Mouse (Mus musculus) MN1 (cell line): Measurements from ENCODE around the gene Phactr1.

Experiments used
- DNase-seq: peaks from one replicate; pipeline ENCODE4 v3.0.0-alpha.2; 2016; ENCODE audit warnings: low spot score

Phactr1 gene

GRCm38 (mm10) chr13:42680391-42680994 lies at the start of gene Phactr1:
TSS of gene Phactr1 (plus strand) at chr13:42680623.
- no peak for DNase-seq

- DNase-seq: no peak
These were observed 45.5 kb upstream of the Phactr1 start for GRCm38 (mm10) chr13:42634908-42635307.

- no peak for DNase-seq
These were observed 30.2 kb upstream of the Phactr1 start for GRCm38 (mm10) chr13:42650228-42650627.

GRCm38 (mm10) chr13:42656643-42657315 lies 23.6 kb upstream of the Phactr1 start:
- DNase-seq: no peak

GRCm38 (mm10) chr13:42671651-42672290 lies 8.7 kb upstream of the Phactr1 start:
- no peak for DNase-seq

- DNase-seq: no peak
These were observed 876 bp downstream of the Phactr1 start for GRCm38 (mm10) chr13:42681299-42681698.

GRCm38 (mm10) chr13:42684181-42684580 lies 3.8 kb downstream of the Phactr1 start:
- DNase-seq: no peak

- DNase-seq: no peak
These were observed 11.8 kb downstream of the Phactr1 start for GRCm38 (mm10) chr13:42692233-42692632.

- no peak for DNase-seq
These were observed 16.2 kb downstream of the Phactr1 start for GRCm38 (mm10) chr13:42696641-42697040.

GRCm38 (mm10) chr13:42709148-42709547 lies 28.7 kb downstream of the Phactr1 start:
- DNase-seq: peak; percentile 33

GRCm38 (mm10) chr13:42709611-42710331 lies 29.3 kb downstream of the Phactr1 start:
- peak; percentile 29 for DNase-seq

- no peak for DNase-seq
These were observed 31.1 kb downstream of the Phactr1 start for GRCm38 (mm10) chr13:42711510-42711909.

GRCm38 (mm10) chr13:42719401-42719800 lies 39.0 kb downstream of the Phactr1 start:
- DNase-seq: no peak

- no peak for DNase-seq
These were observed 39.7 kb downstream of the Phactr1 start for GRCm38 (mm10) chr13:42720135-42720534.

GRCm38 (mm10) chr13:42720648-42721047 lies 40.2 kb downstream of the Phactr1 start:
- peak; percentile 7 for DNase-seq

- no peak for DNase-seq
These were observed 43.6 kb downstream of the Phactr1 start for GRCm38 (mm10) chr13:42724011-42724410.

- no peak for DNase-seq
These were observed 45.3 kb downstream of the Phactr1 start for GRCm38 (mm10) chr13:42725709-42726231.

GRCm38 (mm10) chr13:42737486-42737885 lies 57.1 kb downstream of the Phactr1 start:
- no peak for DNase-seq

GRCm38 (mm10) chr13:42738152-42738551 lies 57.7 kb downstream of the Phactr1 start:
- DNase-seq: no peak

- no peak for DNase-seq
These were observed 61.8 kb downstream of the Phactr1 start for GRCm38 (mm10) chr13:42742226-42742625.

- no peak for DNase-seq
These were observed 64.0 kb downstream of the Phactr1 start for GRCm38 (mm10) chr13:42744467-42744866.

- no peak for DNase-seq
These were observed 77.4 kb downstream of the Phactr1 start for GRCm38 (mm10) chr13:42757654-42758400.
